ENCODE assay signal across 14 mouse cellular contexts in genomic region chr8:91197233-91197632, GRCm38 (mm10). TPM values are rescaled to one million over a fixed set of nuclear protein-coding genes. Genes with fewer than 3 reads are reported as not detected.
A peak's percentile ranks its signal among the peaks of the same experiment; 100 is the strongest.
DNase-seq lines count a peak whose midpoint lies in the region; ATAC-seq lines count a peak whose summit lies in the region.
"Had no signal": no experiment of that assay in that cellular context is flagged by ENCODE, and none has a peak within 500 bp of the region (broad histone marks: within the 10 kb centered on the region; RNA-seq: fewer than 3 reads in every experiment).

No protein-coding gene starts in this region.

- H3K27ac ChIP-seq in heart, embryonic 12.5 days (ENCODE audit: poor library complexity, severe bottlenecking), result no peak overlapping the region
- H3K27ac ChIP-seq: embryonic facial prominence, embryonic 10.5 days; heart, adult 2 months; liver, embryonic 14.5 days; midbrain, embryonic 12.5 days; neural tube, embryonic 12.5 days; stomach, postnatal 0 days had no signal

- H3K9ac ChIP-seq in heart, embryonic 12.5 days, result no peak overlapping the region
- H3K9ac ChIP-seq: liver, embryonic 14.5 days; midbrain, embryonic 12.5 days; neural tube, embryonic 12.5 days had no signal

- no peaks in the 10 kb centered on the region for H3K36me3 ChIP-seq in heart, embryonic 12.5 days
- H3K36me3 ChIP-seq: embryonic facial prominence, embryonic 10.5 days; midbrain, embryonic 12.5 days; neural tube, embryonic 12.5 days had no signal

- no peak overlapping the region for H3K4me2 ChIP-seq in heart, embryonic 12.5 days
- H3K4me2 ChIP-seq: midbrain, embryonic 12.5 days; neural tube, embryonic 12.5 days had no signal

- peak; percentile 11 for DNase-seq in kidney, adult 9 months
- DNase-seq in kidney, postnatal 10 days, result no peak
- peak; percentile 15 for DNase-seq in CD4-positive, CD25-positive, alpha-beta regulatory T cell, adult 2 months (ENCODE audit: low read depth, low spot score)
- peak; percentile 25 for DNase-seq in naive thymus-derived CD4-positive, alpha-beta T cell, adult 2 months (ENCODE audit: low read depth)
- no peak for DNase-seq in left cerebral cortex, adult 9 months (ENCODE audit: low spot score in 2 of 2)
- DNase-seq: cerebellum, adult 9-10 months had no signal

- no peak overlapping the region for H3K4me3 ChIP-seq in heart, embryonic 12.5 days
- H3K4me3 ChIP-seq: embryonic facial prominence, embryonic 10.5 days; heart, adult 2 months; midbrain, embryonic 12.5 days; neural tube, embryonic 12.5 days had no signal

- ATAC-seq in heart, embryonic 12.5 days (ENCODE audit: insufficient number of reproducible peaks, low FRiP score), result peak; percentile 59; the same call in 1 of the 2 replicates
- ATAC-seq in monocyte, adult 5-6 weeks (replicated peaks; ENCODE audit: insufficient number of reproducible peaks, low FRiP score, low TSS enrichment, poor library complexity, severe bottlenecking), result no peak

- 0 out of 2 replicates have a peak, but pooled peaks cover 16% of the 10 kb centered on the region for H3K27me3 ChIP-seq in heart, embryonic 12.5 days (replicated peaks)
- H3K27me3 ChIP-seq: neural tube, embryonic 12.5 days had no signal

- 74% methylated on average over 5 of the region's 5 CpGs for WGBS in heart, embryonic 12.5 days

- H3K4me1 ChIP-seq in heart, embryonic 12.5 days (replicated peaks), result peaks cover 12% of the 10 kb centered on the region
- H3K4me1 ChIP-seq: neural tube, embryonic 12.5 days had no signal

- H3K9me3 ChIP-seq in heart, embryonic 12.5 days (replicated peaks), result no peaks in the 10 kb centered on the region
- H3K9me3 ChIP-seq: embryonic facial prominence, embryonic 10.5 days; midbrain, embryonic 12.5 days; neural tube, embryonic 12.5 days had no signal

RNA-seq across cellular contexts. Expression of gene Aktip, which starts 2.5 kb away (rescaled TPM):
- 40.2 and 42.0 TPM in 2 replicates for polyA plus RNA-seq in heart, embryonic 12.5 days (2016; fragmentation: Nextera tagmentation; extraction: Ambion mirVana)
- total RNA-seq in monocyte, adult 5-6 weeks (2017), result 8.2 to 13.7 TPM (median 11.8 TPM) in 3 replicates

Comparison
In these comparisons a context has a peak if more than half of its experiments do, and no peak if none do; other contexts are left out.
1. DNase-seq: peak in kidney, adult 9 months (single experiment), CD4-positive, CD25-positive, alpha-beta regulatory T cell, adult 2 months (single experiment) and naive thymus-derived CD4-positive, alpha-beta T cell, adult 2 months (single experiment); none in kidney, postnatal 10 days (single experiment) and left cerebral cortex, adult 9 months (0 of 2).